Mouse (Mus musculus) cerebellum, adult 8-10 months (tissue): ENCODE data around the gene Scd3.
A peak's percentile ranks its signal among the peaks of the same experiment; 100 is the strongest.

Source experiments
- DNase-seq: peaks from one replicate; pipeline ENCODE4 v3.0.0; 2022

Gene Scd3

GRCm38 (mm10) chr19:44203015-44203564, at the start of gene Scd3:
Gene Scd3 (plus strand): TSS chr19:44203269.
- DNase-seq, result no peak

DNA sequence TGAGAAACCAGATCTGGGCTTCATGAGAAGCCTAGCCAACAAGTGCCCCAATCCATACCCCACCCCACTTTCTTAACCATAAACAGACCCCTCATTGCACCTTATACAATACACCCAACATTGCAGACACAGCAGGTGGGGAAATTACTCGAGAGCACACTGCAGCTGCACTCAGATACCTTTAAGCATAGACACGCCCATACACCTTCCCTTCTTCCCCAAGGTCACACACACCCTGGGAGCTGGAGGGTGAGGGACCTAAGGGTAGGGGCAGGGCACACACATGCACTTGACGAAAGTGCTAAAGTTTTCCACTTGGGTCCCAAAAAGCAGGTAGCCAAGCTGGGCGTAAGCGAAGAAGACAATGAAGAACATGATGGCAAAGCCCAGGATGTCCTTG, 49.3 kb upstream of the Scd3 start:
- DNase-seq, result no peak

- DNase-seq, result no peak
These were observed 46.1 kb upstream of the Scd3 start for GRCm38 (mm10) chr19:44157005-44157404.

- DNase-seq, result no peak
These were observed 43.7 kb upstream of the Scd3 start for GRCm38 (mm10) chr19:44159386-44159785.

- no peak for DNase-seq
These were observed 41.6 kb upstream of the Scd3 start for GRCm38 (mm10) chr19:44161515-44161914.

GRCm38 (mm10) chr19:44174835-44175234, 28.2 kb upstream of the Scd3 start:
- no peak for DNase-seq

GRCm38 (mm10) chr19:44176741-44177140, 26.3 kb upstream of the Scd3 start:
- DNase-seq, result no peak

DNA sequence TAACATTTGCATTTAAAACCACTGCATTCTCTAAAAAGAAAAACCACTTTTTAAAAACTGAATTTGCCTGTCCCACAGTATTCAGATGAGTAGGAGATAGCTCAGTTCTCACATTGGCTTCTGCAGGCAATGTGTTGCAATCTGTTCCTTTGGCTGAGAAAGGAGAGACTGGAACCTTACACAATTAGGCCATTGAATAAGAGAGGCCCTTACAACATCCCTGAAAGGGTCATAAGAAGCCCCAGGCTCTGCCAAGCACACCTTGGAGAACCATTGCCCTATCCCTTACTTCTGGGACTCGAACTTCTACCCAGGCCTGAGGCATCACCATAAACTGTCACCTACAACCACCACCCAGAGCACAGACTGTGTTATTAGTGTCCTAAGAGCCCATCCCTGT, 22.6 kb upstream of the Scd3 start:
- no peak for DNase-seq

GRCm38 (mm10) chr19:44183968-44184367, 19.1 kb upstream of the Scd3 start:
- no peak for DNase-seq

DNA sequence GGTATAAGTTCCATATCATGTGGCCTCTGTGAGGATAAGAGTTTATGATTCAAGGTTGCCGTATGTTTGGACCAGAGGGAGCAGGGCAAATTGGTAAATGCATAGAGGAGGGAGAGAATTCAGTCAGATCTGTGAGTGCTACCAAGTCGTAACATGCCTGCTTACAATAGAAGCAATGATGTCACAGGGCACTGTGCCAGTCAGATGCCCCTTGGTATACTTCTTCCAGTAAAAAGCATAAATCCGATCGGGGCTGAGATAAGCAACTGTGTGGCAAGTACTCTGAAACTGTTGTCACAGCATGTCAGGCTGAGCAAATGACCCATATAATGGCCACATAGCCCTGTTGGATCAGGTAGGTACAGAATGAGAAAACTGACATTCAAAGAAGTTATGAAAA, 14.0 kb upstream of the Scd3 start:
- DNase-seq, result no peak

DNA sequence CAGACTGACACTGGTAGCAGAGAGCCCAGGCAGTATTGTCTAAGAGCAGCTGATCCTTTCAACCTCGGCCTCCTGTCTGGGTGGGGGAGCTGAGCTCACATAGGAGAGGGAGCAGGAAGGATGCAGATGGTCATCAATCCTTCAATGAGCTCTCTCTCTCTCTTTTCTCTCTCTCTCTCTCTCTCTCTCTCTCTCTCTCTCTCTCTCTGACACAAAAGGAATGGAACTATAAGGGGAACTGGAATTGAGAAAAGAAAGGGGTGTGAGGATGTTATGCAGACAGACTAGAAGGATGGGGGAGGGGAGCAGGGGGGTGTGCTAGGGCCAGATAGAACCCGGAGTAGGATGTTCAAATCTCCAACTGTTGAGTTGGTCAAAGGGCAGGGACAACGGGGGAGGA, 10.7 kb upstream of the Scd3 start, which contains the start of gene Pkd2l1:
Gene Pkd2l1, minus strand, starts transcription at position 101 of the 400 bp plus-strand sequence.
- no peak for DNase-seq

DNA sequence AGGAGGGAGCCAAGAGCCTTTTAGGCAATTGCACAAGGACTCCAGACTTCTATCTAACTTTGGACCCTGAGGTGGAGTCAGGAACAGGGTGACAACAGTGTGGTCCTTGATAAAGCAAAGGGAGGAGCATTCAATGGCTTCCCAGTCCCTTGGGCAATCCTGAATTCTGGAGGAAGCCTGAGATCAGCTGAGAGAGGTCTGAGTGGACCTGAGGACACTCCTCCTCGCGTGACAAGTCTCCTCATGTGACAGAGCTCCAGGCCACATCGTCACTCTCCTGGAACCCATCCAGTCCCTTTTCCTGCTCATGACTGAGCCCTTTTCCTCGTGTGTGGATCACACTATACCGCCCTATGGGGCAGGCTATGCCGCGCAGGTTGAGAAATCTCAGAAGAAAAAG, 9.2 kb upstream of the Scd3 start:
- DNase-seq, result no peak

DNA sequence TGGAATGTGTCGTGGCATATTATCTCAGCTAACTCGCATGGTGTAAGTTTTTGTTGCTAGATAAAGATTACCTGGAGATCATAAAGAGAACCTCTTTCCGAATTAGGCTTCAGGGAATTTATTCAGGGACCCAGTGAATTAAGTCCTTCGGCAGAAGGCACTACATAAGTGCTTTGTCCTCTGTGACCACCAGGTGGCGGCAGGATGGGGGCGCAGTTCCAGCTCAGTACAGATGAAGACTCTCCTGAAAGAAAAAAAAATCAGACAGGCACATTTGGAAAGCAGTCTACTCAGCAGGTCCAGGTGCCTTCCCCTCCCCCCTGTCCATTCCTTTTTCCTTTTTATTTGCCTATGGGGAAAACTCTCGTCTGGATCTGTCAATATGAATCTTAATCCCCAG, 7.9 kb upstream of the Scd3 start:
- DNase-seq, result peak; percentile 71

DNA sequence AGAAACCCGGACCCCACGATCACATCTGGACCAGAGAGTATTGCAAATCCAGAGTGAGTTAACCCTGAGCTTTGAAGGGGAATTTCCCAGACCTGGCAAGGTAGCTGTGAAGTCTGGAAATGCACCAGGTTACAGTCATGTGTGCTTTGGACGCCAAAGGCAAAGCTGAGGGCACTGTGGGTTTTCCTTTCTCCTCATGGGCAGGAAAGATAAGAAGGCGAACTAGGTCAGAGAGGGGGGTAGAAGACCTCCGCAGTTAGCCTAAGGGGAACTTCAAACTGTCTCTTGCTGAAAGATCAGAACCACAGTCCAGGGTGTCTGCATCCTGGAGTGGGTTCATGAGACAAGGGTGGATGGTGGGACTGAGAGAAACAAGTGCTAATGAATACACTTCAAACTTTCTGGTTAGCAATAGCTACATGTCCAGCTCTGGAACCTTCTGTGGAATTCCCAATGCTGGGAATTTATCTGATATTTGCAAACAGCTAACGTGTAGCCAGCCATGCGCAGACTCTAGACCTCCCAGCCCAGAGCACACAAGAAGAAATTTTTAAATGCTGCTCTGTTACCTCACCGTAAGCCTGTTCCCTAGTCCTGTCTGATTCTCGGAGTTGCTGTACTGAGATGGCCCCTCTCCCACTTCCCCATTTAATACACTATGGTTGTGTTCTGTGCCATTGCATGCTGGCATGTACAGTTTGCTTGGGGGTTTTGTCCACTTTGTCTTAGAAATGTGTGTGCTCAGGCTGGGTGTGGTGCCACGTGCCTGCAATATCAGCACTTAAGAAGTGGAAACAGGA, 5.8 kb upstream of the Scd3 start:
- DNase-seq, result no peak

DNA sequence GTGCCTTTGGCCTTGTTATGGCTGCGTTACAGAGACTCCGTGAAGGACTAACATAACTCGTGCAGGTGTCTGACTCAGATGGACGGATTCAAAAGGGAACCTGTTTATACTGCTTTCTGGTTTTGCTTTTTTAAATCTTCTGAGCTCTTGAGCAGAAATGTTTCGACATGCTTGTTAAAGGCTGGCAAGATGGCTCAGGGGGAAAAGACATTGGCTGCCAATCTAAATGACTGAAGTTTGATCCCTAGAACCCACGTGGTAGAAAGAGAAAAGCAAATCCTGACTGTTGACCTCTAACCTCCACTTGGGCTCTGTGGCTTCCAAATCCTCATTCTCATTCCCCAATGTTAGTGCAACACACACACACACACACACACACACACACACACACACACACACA, 4.6 kb upstream of the Scd3 start:
- no peak for DNase-seq

GRCm38 (mm10) chr19:44198964-44199363, 4.1 kb upstream of the Scd3 start:
- DNase-seq, result no peak

DNA sequence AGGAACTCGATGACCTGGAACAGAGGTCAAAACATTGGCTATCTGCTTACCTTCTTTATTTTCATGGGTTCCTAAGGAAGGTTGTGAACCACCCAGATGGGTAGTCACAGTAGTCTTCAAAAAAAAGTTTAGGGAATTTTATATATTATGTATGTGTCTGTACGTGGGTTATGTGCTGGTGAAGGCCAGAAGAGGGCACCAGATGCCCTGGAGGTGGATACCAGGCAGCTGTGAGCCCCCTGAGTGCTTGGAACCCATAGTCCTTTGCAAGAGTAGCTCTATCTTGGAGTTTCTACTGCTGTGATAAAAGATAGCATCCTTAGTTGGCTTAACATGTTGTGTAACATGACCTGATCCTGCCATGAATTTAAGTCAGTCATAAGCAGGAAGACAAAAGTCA, 4.0 kb downstream of the Scd3 start:
- DNase-seq, result no peak

DNA sequence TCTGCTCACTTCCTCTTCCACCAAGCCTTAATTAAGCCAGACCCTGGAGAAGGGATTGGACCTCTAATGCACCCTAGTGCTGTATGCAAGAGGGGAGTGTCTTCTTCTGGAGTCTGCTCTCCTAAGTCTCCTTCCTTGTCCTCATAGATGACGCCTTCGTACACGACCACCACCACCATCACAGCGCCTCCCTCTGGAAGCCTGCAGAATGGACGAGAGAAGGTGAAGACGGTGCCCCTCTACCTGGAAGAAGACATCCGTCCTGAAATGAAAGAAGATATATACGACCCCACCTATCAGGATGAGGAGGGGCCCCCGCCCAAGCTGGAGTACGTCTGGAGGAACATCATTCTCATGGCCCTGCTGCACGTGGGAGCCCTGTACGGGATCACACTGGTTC, 12.2 kb downstream of the Scd3 start:
- no peak for DNase-seq

- DNase-seq, result no peak
These were observed 15.0 kb downstream of the Scd3 start for GRCm38 (mm10) chr19:44217958-44218525.

DNA sequence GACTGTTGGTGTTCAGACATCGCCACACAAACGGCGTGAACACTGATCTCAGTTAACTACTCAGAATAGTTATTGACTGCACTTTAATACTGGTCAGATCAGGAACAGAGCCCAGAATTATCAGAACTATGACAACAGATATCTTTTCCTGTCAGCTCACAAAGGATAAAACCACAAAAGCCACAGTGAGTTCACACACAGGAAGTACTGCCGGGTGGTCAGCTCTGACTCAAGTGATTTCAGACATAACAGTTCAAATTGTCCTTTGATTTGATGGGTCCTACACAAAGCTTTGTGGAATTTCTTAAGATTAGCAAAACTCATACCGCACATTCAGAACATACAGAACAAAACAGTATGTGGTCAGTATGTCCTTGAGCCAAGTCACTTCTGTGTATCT, 22.7 kb downstream of the Scd3 start:
- DNase-seq, result no peak

DNA sequence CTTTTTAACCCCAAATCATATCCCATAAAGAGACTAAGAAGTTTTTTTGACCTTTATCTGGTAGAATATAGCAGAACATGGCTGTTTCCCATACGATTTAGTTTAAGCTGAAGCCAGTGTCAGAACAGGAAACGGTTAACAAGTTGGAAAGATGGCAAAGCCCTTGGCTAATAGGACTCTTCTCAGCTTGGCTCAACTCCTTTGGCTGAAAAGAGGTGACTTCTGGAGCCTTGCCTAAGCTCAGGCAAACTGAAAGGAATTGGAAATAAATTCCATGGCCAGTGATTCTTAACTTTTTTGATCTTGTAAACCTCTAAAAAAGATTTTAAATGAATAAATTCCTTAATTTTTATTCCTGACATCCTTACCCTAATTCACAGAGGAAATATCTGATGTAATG, 26.7 kb downstream of the Scd3 start:
- DNase-seq, result no peak

DNA sequence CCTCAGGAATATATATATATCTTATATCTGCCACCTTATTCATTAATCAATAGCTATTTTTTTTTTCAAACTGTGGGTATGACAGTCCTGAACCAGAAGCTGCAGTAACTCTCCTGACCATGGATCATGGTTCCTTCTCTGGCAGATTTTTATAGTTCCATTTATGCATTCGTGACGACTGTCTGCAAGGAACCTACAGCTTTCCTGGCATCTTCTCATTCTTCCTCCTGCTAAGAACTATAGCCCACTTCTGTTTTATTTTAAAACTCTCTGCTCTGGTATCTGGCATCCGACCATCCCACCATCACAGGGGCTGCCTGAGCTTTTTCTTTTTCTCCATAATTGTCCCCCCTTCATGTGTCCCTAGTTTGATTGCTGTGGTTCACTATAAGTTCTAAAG, 27.1 kb downstream of the Scd3 start:
- DNase-seq, result no peak

GRCm38 (mm10) chr19:44231608-44232151, 28.6 kb downstream of the Scd3 start:
- no peak for DNase-seq

GRCm38 (mm10) chr19:44237471-44238006, 34.5 kb downstream of the Scd3 start:
- no peak for DNase-seq
